Mouse (Mus musculus): ENCODE measurements around the gene Gas7.

DNA sequence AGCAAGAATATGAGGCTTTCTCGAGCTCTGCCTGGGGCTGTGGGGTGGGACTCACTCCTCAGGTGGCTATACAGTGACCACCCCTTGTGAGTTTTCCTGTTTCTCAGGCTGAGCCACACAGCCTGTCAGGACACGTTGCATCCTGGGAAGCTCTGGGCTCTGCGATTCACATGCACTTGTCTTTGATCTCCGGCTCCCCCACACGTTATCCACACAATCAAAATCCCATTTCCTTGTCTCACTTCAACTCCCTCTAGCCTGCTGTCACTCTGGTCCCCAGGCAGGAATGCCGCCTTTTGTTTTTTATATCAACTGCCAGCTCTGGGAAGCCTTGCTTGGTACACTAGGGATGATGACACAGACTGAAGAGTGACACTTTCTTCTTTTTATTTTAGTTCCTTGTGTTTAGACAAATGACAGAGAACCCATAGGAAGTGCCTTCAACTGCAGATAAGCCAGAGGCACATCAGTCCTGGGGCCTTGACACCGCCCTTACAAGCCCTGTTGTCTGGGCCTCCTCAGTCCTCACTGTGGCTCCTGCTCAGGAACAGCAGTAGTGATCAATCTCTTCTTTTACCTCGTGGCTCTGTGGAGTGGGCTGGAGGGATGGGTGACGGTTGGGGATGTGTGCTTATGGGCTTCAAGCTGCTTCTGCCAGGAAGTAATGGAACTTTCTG is 103.7 kb downstream of the Gas7 start:
- no peak for TF ChIP-seq POLR2A (IDR thresholded peaks at IDR 0.05; ENCODE audit: borderline replicate concordance, low read depth, low read length)
- TF ChIP-seq CTCF (IDR thresholded peaks at IDR 0.05; ENCODE audit: low read depth, low read length) = no peak
